Mouse (Mus musculus): Measurements from ENCODE around the gene Paxbp1. TPM values are rescaled to one million over a fixed set of nuclear protein-coding genes. Genes with fewer than 3 reads are reported as not detected.
"Not testable (repeated sequence)": the region's sequence is repeated elsewhere in the genome, so short reads cannot be mapped to it uniquely, and the experiment has no call there.

Paxbp1 gene
- polyA plus RNA-seq (2015; fragmentation: Nextera tagmentation; extraction: Ambion mirVana) = 45.0 and 45.6 TPM in 2 replicates

- Histone ChIP-seq H3K4me2 (replicated peaks) (peak within 1 kb of the TSS; percentile 71), H3K9ac (peak within 1 kb of the TSS; percentile 98), H3K4me3 (replicated peaks) (peak within 1 kb of the TSS; percentile 94), H3K36me3 (peaks cover 7% of the 10 kb centered on the region; the same call in 1 of the 2 replicates), H3K4me1 (replicated peaks) (peaks cover 3% of the 10 kb centered on the region), H3K27me3 (replicated peaks) (no peaks in the 10 kb centered on the region), H3K27ac (peak within 1 kb of the TSS; percentile 96), H3K9me3 (no peaks in the 10 kb centered on the region)
- peak; percentile 95 for ATAC-seq
- WGBS = 2% methylated on average over 70 of the region's 70 CpGs
These were observed at the start of gene Paxbp1 for GRCm38 (mm10) chr16:91044270-91045182. TSS of gene Paxbp1 (minus strand) at chr16:91044543.

- Histone ChIP-seq H3K27ac (no peak overlapping the region), H3K4me1 (replicated peaks) (no peaks in the 10 kb centered on the region), H3K36me3 (no peaks in the 10 kb centered on the region), H3K4me2 (replicated peaks) (no peak overlapping the region), H3K27me3 (replicated peaks) (peaks cover 2% of the 10 kb centered on the region; the same call in 1 of the 2 replicates), H3K4me3 (replicated peaks) (no peak overlapping the region), H3K9me3 (no peaks in the 10 kb centered on the region), H3K9ac (no peak overlapping the region)
- peak; percentile 82; the same call in 1 of the 2 replicates for ATAC-seq
- 63% methylated on average over 4 of the region's 4 CpGs for WGBS
These were observed 42.4 kb upstream of the Paxbp1 start for GRCm38 (mm10) chr16:91086642-91087306.

GRCm38 (mm10) chr16:91085239-91085825 lies 41.0 kb upstream of the Paxbp1 start:
- Histone ChIP-seq H3K9ac (no peak overlapping the region), H3K36me3 (no peaks in the 10 kb centered on the region), H3K27ac (no peak overlapping the region), H3K27me3 (replicated peaks) (peaks cover 2% of the 10 kb centered on the region; the same call in 1 of the 2 replicates), H3K4me1 (replicated peaks) (no peaks in the 10 kb centered on the region), H3K4me2 (replicated peaks) (no peak overlapping the region), H3K4me3 (replicated peaks) (no peak overlapping the region), H3K9me3 (no peaks in the 10 kb centered on the region)
- WGBS = 49% methylated on average over 17 of the region's 17 CpGs
- ATAC-seq = no peak

- H3K9me3 ChIP-seq = no peaks in the 10 kb centered on the region
- no peak overlapping the region for H3K4me2 ChIP-seq (replicated peaks)
- WGBS = 81% methylated on average over 21 of the region's 21 CpGs
- H3K27me3 ChIP-seq (replicated peaks) = peaks cover 2% of the 10 kb centered on the region; the same call in 1 of the 2 replicates
- H3K4me3 ChIP-seq (replicated peaks) = no peak overlapping the region
- H3K27ac ChIP-seq = no peak overlapping the region
- no peaks in the 10 kb centered on the region for H3K4me1 ChIP-seq (replicated peaks)
- no peak overlapping the region for H3K9ac ChIP-seq
- ATAC-seq = no peak
- no peaks in the 10 kb centered on the region for H3K36me3 ChIP-seq
These were observed 40.2 kb upstream of the Paxbp1 start for GRCm38 (mm10) chr16:91084307-91085238.

- Histone ChIP-seq H3K9me3 (no peaks in the 10 kb centered on the region), H3K4me2 (replicated peaks) (no peak overlapping the region), H3K27ac (no peak overlapping the region), H3K27me3 (replicated peaks) (peaks cover 2% of the 10 kb centered on the region; the same call in 1 of the 2 replicates), H3K4me3 (replicated peaks) (no peak overlapping the region), H3K36me3 (no peaks in the 10 kb centered on the region), H3K4me1 (replicated peaks) (no peaks in the 10 kb centered on the region), H3K9ac (no peak overlapping the region)
- no peak for ATAC-seq
- WGBS = 75% methylated on average over 4 of the region's 4 CpGs
These were observed 38.8 kb upstream of the Paxbp1 start for GRCm38 (mm10) chr16:91083002-91083646.

- no peak overlapping the region for H3K9ac ChIP-seq
- no peaks in the 10 kb centered on the region for H3K36me3 ChIP-seq
- H3K9me3 ChIP-seq = no peaks in the 10 kb centered on the region
- H3K27ac ChIP-seq = no peak overlapping the region
- no peak overlapping the region for H3K4me2 ChIP-seq (replicated peaks)
- peaks cover 2% of the 10 kb centered on the region; the same call in 1 of the 2 replicates for H3K27me3 ChIP-seq (replicated peaks)
- 26% methylated on average over 9 of the region's 12 CpGs for WGBS
- H3K4me1 ChIP-seq (replicated peaks) = no peaks in the 10 kb centered on the region
- H3K4me3 ChIP-seq (replicated peaks) = no peak overlapping the region
- no peak for ATAC-seq
These were observed 37.2 kb upstream of the Paxbp1 start for GRCm38 (mm10) chr16:91081508-91081907.

- 71% methylated on average over 5 of the region's 5 CpGs for WGBS
- no peak for ATAC-seq
- no peak overlapping the region for H3K9ac ChIP-seq
- no peak overlapping the region for H3K27ac ChIP-seq
- no peaks in the 10 kb centered on the region for H3K36me3 ChIP-seq
- H3K9me3 ChIP-seq = no peaks in the 10 kb centered on the region
- H3K4me1 ChIP-seq (replicated peaks) = no peaks in the 10 kb centered on the region
- H3K4me3 ChIP-seq (replicated peaks) = no peak overlapping the region
- H3K4me2 ChIP-seq (replicated peaks) = no peak overlapping the region
- no peaks in the 10 kb centered on the region for H3K27me3 ChIP-seq (replicated peaks)
These were observed 31.8 kb upstream of the Paxbp1 start for GRCm38 (mm10) chr16:91076180-91076579.

GRCm38 (mm10) chr16:91075423-91075822 lies 31.1 kb upstream of the Paxbp1 start:
- not testable (repeated sequence) for H3K4me1 ChIP-seq (replicated peaks); H3K9me3 ChIP-seq; H3K27me3 ChIP-seq (replicated peaks); H3K27ac ChIP-seq; H3K36me3 ChIP-seq; H3K4me3 ChIP-seq (replicated peaks); H3K9ac ChIP-seq; H3K4me2 ChIP-seq (replicated peaks); ATAC-seq
- 75% methylated on average over 8 of the region's 8 CpGs for WGBS

GRCm38 (mm10) chr16:91073163-91073892 lies 29.0 kb upstream of the Paxbp1 start:
- Histone ChIP-seq H3K4me2 (replicated peaks) (0 out of 2 replicates have a peak overlapping the region, but pooled peaks have one; percentile 14), H3K36me3 (no peaks in the 10 kb centered on the region), H3K9me3 (no peaks in the 10 kb centered on the region), H3K4me1 (replicated peaks) (0 out of 2 replicates have a peak, but pooled peaks cover 2% of the 10 kb centered on the region), H3K4me3 (replicated peaks) (no peak overlapping the region), H3K27me3 (replicated peaks) (no peaks in the 10 kb centered on the region), H3K9ac (no peak overlapping the region), H3K27ac (no peak overlapping the region)
- peak; percentile 98 for ATAC-seq
- 32% methylated on average over 24 of the region's 24 CpGs for WGBS

GRCm38 (mm10) chr16:91072256-91072655 lies 27.9 kb upstream of the Paxbp1 start:
- H3K4me3 ChIP-seq (replicated peaks) = no peak overlapping the region
- no peak overlapping the region for H3K27ac ChIP-seq
- H3K27me3 ChIP-seq (replicated peaks) = no peaks in the 10 kb centered on the region
- no peaks in the 10 kb centered on the region for H3K36me3 ChIP-seq
- 0 out of 2 replicates have a peak, but pooled peaks cover 2% of the 10 kb centered on the region for H3K4me1 ChIP-seq (replicated peaks)
- no peak overlapping the region for H3K4me2 ChIP-seq (replicated peaks)
- no peaks in the 10 kb centered on the region for H3K9me3 ChIP-seq
- H3K9ac ChIP-seq = no peak overlapping the region
- no peak for ATAC-seq
- WGBS = 93% methylated on average over 1 of the region's 1 CpGs

All from intestine, embryonic 15.5 days (tissue).